Mouse (Mus musculus) thymus, postnatal 14 days (tissue): ENCODE measurements around the gene Btrc.
"Not testable (repeated sequence)": the region's sequence is repeated elsewhere in the genome, so short reads cannot be mapped to it uniquely, and the experiment has no call there.

Experiments
- DNase-seq: peaks from one replicate; pipeline ENCODE4 v3.0.0; 2021

Btrc gene

DNA sequence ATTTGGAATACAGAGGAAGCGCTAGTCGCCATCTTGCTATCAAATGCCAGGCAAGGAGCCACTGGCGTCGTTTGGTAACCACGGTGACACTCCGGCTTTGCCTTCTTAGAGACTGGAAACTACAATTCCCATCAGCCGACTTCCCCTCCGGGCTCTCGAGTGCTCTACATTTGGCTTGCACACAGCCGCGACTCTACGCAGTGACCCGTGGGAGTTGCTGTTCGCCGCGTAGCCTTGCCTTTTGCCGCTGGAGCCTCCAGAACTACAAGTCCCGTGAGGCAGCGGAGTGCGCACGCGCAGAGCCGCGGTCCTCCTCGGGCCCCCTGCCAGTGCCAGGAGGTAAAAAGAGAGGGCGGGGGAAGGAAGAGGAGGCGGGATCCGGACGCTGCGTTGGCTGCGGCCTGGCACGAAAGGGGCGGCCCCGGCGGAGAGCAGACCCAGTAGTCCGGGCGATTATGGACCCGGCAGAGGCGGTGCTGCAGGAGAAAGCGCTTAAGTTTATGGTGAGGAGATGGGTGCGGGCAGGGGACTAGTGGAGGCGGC, at the start of gene Btrc:
Gene Btrc (plus strand): TSS at position 351 of the 543 bp plus-strand sequence.
- peak; percentile 100 for DNase-seq

DNA sequence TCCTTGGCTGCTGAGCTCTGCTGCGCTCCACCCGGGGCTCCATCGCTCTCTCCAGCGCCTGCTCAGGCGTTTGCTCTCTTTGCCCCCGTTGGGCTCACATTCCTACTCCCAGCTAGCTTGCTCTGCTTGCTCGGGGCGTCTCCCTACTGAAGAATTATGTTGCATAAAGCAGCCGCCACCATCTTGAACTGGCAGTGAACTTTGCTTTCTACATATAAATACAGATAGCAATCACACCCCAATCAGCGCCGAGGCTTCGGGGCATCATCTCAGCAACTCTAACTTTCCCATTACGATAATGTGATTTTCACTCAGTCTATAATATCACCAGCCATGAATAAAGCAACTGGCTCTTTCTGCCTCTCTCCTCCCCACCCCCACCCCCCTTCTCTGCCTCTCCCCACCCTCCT, 46.1 kb upstream of the Btrc start:
- no peak for DNase-seq

DNA sequence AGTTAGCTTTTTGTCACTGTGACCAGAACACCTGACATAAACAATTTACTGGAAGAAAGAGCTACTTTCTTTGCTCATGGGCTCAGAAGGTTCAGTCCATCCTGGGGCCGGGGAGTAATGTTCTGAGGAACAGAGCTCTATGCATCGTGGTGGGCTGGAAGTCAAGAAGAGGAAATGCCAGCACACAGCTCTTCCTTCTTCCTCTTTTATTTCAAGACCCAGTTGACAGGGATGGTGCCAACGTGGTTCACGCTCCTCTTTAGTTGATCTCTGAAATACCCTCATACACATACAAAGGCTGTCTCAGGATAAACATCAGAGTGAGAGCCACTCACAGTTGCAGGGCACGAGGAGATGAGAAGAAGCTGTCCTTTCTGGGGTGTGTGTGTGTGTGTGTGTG, 42.5 kb upstream of the Btrc start:
- DNase-seq, result no peak

DNA sequence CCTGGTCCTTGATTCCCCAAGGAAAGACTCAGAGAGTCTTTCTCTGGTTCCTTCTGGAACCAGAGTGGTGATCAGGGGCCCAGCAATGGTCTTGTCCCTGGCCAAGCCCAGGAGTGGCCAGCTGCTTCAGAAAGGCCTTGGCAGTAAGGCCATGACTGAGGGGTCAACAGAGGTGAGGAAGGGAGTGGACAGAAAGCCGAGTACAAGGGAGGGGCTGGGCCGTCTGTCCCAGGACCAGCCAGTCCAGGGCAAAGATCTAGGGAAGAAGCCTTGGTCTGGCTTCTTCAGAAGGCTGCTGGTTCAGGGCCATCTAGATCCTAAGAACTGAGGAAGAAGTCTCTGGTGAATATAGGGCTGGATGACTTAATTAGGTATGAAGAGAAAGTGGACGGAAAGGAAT, 34.5 kb upstream of the Btrc start:
- DNase-seq, result no peak

DNA sequence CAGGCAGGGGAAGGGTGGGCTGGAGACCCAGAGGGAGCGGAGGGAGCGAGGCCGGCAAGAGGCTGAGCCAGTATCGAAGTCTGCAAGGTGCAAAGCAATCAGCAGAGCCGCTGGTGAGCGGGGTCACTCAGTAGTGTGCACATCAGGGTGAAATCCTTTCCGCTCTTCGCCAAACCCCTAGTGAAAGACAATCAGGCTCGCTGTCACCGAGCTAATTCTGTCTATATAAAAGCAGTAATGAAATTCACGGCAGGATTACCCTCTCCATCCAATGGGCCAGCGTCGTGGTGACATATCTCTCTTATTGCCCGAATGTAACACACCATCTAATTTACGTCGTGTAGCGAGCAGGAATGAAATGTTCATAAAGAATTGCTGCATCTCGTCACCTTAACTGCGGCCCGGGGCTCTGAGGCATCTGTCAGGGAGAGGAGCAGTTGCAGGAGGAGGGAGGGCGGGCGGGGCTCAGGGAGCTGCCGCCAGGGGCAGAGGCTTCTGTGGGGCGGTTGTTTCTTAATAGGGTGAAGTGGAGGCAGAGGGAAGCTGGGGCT, 33.7 kb upstream of the Btrc start:
- no peak for DNase-seq

DNA sequence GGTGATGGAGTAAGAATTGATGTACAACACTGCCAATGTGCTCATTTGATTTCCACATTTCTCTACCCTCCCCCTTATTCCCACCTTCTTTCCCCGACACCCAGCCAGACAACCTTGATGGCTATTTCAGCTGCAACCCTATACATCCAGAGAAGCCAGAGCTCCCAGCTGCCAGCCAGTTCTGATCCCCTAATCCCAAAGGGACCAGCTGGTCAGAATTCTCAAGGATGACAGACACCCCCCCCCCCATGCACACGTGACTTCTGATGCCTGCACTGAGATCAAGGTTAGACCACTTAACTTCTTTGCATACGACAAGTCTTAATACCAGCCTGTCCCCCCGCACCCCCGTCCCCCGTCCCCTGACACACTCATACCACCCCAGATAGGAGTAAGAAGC, 26.8 kb upstream of the Btrc start:
- no peak for DNase-seq

DNA sequence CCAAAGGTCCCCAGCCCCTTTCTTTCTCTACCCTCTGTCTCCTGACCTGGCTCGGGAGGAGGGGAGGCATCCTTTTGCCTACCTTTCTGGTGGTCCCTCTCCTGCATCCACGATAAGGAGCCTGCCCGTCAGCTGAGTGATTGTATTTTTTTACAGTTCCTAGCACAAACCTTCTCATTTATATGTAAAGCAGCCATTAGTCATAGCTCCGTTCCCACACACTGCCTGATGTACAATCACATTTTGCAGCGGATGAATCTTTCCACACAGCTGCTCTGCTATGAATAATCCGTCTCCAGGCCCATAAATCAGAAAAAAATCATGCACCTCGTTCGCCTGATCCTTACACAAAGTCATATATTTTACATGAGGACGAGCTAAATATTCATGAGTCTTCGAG, 25.4 kb upstream of the Btrc start:
- no peak for DNase-seq

DNA sequence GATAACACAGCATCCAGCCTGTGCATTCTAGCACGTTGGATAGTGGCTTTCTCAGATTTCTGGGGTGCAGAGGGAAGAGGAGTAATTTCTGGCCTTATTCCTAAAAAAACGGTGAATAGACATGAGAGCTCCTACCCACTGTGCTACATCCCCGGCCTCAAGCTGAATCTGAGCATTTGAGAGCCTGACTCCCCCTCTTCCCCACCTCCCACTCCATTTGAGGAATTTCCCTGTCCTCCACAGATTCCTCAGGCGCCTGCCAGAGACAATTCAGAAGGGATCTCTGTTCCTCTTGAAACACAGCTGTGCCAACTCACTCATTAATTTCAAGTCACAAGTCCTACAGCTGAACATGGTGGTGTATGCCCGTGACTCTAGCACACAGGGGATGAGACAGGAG, 19.6 kb upstream of the Btrc start:
- DNase-seq, result no peak

DNA sequence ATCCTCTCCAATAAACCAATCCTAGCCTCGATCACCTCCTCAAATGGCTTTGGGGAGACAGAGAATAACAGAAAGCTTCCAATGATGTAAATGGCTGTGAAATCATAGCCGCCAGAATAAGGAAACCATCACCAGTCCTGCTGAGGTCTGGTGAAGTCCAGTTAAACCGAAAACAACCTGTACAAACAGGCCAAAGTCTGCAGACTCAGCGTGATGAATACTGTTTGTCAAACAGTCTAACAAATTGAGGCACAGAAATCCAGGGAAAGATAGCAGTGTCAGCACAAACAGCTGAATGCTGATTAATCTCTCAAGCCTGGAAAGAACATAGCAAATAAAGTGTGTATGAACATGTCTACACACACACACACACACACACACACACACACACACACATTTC, 15.3 kb upstream of the Btrc start:
- no peak for DNase-seq

DNA sequence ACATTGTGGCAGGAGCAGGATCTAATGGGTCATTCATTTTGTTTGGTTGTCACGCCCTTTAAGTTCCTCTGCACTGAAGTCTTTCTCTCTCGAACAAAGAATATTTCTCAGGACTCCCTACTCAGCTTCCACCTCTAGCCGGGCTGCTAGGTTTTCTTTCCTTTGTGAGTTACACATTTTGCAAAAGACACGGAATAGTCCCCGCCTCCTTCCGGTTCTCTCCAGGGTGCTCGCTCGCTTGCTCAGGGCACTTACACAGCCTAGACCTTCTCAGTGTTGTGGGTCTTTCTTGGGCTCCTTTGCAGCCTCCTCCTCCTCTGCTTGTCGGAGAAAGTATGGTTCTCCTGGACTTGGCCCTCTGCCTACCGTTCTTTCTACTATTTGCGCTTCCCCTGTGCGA, 13.1 kb upstream of the Btrc start:
- peak; percentile 6 for DNase-seq

DNA sequence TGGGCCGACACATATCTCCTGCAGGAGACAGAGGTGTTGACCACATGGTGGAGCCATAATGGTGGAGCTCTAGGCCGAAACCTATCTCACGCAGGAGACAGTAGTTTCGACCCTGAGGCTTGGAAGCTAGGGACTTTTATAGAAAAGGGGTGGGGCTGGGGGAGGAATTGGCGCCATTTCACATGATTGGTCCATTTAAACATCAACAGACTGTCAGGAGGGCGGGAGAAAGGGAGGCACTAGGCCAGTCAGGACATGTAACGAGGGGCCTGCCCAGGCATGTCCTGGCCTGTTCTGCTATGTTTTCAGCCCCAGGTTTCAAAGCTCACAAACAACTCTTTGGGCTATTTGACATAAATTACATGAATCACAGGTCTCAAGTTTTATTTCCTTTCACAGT, 10.8 kb upstream of the Btrc start:
- DNase-seq, result not testable (repeated sequence)

DNA sequence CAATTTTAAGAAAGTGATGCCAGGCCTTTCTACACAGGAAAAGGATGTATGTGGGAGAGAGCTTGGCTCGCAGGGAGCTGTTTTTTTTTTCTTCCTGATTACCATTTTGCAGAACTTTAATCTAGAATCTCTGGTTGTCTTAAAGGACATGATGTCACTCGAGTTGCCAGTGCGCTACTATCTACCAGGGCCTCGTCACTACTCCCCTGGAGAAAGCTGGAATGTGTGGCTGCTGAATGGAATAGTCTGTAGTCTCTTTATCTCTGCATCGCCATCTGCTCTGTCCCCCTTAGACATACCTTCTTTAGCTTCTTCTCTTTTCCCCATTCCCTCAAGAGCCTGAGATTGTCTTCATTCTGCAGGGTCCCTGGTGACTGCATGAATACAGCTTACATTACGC, 7.9 kb upstream of the Btrc start:
- no peak for DNase-seq

DNA sequence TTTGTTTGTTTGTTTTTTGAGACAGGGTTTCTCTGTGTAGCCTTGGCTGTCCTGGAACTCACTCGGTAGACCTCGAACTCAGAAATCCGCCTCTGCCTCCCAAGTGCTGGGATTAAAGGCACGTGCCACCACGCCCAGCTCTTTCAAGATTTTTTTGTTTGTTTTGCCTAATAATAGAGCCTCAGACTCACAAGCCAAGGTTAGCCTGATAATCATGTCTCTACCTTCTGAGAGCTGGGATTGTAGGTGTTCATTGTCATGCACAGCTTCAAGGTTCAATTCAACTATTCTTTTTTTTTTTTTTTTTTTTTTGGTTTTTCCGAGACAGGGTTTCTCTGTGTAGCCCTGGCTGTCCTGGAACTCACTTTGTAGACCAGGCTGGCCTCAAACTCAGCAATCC, 6.7 kb upstream of the Btrc start:
- DNase-seq, result not testable (repeated sequence)

DNA sequence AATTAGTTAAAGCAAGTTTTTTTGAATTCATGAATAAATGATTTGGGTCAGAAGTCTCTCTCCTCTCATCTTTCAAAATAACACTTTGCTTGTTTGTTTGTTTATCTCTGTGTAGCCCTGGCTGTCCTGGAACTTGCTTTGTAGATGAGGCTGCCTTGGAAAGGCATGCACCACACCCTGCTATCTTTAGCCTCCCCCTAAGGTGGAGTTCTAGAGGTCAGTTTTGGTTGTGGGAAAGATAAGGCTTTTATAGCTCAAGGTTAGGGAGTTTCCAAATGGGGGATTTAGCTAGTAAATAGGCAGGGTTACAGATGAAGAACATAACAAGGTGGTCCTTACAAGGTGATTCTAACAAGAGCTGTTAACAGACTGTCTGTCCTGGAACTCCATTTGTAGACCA, 3.0 kb upstream of the Btrc start:
- no peak for DNase-seq

DNA sequence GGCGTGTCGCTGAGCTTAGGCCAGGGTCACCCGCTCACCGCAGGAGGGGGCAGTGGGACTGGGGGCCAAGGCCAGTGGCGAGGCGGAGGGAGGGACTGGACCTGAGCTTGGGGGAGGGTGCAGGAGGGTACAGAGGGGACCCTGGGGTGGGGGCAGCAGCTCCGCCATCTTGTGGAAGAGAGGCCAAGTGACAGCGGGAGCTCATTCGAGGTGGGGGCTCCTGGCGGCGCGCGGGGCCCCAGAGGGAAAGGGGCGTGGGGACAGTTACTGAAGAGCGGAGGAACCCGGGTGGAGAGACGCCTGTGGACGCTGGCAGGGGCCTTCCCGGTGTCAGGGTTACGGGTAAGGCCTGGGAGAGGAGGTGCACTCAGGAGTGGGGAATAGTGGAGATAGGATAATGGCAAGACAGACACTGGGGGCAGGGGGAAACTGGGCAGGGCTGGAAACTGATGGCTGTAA, 428 bp downstream of the Btrc start:
- DNase-seq, result no peak

DNA sequence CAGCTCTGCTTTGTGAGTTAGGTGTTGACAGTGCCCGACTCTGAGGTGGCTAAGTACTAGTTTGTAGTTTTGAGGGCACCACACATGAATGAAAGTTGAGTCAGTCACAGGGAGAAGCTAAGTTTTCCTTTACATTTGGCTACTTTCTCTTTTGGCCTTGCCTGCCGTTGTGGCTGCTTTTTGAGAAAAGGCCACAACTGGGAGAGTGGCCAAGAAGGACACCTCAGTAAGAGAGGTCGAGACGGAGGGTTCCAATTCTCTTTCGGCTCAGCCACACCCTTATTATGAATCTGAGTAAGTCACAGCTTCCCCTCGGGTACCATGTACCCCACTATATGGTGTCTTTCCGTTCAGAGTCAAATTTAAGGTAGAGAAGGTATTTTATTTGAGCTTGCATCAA, 3.1 kb downstream of the Btrc start:
- no peak for DNase-seq

DNA sequence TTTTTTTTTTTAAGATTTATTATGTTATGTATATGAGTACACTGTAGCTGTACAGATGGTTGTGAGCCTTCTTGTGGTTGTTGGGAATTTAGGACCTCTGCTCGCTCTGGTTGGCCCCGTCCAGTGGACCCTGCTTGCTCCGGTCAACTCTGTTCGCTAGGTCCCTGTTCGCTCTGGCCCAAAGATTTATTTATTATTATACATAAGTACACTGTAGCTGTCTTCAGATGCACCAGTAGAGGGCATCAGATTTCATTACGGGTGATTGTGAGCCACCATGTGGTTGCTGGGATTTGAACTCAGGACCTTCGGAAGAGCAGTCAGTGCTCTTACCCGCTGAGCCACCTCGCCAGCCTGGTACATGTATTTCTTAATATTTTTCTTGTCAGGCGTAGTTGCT, 21.3 kb downstream of the Btrc start:
- DNase-seq, result not testable (repeated sequence)

DNA sequence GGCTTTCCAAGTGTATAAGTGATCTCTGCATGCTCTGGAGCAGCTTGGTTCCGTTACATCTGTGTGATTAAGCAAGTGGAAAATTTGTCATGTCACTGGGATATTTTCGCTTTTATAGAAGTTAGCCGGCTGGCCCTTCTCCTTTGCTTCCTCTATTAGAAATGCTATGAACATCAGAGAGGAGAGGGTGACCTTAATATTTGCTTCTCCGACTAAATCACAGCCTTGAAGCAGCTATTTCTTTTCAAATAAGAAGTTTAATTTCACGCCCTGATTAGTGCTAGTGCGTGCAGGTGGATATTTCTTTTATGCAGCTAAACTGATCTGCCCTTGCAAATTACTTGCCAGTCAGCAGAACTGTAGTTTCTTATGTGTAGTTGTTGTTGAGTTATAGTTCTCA, 25.0 kb downstream of the Btrc start:
- DNase-seq, result no peak

DNA sequence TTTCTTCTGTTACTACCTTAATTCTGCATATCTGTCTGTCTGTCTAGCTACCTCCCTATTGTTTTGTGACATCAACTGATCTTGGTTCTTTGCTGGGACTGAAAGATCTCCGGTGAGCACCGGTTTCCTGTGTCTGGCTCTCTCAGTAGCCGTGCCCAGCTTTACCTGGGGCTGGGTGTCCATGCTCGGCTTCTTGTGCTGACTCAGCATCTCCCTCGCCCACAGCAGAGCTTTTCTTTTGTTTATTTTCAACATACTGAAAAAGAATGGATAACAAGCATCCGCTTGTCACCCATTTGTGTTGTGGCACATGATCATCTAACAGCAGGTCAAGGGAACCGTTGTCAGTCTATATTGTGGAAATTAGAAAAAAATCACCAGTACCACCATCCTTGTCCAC, 30.5 kb downstream of the Btrc start:
- DNase-seq, result no peak

DNA sequence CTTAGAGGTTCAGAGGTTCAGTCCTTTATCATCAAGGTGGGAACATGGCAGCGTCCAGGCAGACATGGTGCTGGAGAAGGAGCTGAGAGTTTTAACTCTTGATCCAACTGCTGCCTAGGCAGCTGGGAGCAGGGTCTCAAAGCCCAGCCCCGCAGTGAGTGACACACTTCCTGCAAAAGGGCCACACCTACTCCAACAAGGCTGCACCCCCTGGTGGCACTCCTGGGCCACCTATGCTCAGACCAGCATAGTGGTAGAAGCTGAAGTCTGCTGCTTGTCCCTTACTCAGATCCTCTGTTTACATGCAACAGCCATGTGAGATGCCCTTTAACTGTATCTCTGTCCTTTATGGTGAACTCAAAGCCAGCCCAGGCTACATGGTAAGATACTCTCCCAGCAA, 47.5 kb downstream of the Btrc start:
- peak; percentile 56 for DNase-seq

DNA sequence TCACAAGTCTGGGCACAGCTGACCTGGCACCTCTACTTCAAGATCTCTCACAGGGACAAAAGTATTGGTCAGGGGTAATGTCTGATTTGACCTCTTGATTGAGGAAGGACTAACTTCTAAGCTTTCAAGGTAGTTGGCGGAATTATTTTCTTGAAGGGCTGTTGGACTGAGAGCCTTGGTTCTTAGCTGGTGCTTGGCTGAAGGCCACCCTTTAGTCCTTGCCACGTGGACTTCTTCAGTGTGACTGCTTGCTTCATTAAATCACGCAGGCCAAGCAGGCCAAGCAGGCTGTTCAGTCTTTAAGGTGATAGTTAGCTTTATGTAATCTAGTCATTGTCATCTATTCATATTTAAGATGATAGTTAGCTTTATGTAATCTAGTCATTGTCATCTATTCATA, 49.2 kb downstream of the Btrc start:
- DNase-seq, result no peak

DNA sequence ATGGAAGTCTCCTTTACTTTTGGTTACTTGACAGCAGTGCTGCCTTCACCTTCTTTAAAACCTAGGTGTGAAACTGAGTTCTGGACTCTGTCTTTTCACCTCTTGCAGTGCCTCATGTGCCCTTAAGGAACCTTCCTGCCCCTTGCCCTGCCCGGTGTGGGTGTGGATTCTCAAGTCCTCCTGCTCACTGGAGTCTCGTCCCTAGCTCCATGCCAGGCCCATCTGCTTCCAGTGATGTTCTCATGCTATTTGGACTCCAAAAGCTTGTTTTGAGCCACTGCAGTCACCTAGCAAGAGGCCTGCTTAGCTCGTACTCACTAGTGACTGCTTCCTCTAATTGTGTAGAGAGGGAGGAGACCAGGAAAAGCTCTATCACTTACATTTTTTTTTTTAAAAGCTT, 50.4 kb downstream of the Btrc start:
- no peak for DNase-seq

DNA sequence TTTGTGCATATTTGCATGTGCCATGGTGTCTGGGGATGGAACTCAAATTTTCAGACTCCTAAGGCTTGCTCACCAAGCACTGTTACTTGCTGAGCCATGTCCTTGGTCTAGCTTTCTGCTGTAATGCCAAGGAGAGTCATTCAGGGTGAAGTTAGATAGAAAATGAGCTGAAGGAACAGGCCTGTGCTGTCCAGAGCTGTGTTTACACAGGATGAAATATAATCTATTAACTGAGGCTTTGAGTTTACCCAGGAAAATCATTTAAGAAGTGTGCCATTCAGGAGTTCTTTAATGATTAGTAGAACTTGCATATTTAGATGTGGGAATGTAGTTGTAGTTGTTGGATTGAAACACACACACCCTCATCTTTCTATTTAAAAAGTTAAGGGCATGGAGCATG, 54.1 kb downstream of the Btrc start:
- DNase-seq, result no peak

DNA sequence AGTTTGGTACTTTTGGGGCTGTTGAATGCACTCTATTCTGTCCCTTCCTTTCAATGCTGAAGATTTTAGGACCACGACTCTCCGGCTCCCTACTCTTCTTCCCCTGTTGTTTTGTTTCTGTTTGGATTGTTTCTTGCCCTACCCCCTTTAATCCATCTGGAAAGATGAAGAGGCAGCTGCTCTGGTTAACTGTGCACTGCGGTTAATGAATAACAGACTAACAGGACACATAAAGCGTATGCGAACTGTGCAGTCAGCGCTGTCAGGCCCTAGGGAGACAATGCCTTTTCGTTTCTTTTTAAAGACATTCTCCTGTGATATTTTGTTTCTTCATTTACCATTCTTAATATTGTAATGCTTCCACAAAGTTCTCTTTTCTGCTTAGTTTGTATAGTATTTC, 58.7 kb downstream of the Btrc start:
- DNase-seq, result no peak

DNA sequence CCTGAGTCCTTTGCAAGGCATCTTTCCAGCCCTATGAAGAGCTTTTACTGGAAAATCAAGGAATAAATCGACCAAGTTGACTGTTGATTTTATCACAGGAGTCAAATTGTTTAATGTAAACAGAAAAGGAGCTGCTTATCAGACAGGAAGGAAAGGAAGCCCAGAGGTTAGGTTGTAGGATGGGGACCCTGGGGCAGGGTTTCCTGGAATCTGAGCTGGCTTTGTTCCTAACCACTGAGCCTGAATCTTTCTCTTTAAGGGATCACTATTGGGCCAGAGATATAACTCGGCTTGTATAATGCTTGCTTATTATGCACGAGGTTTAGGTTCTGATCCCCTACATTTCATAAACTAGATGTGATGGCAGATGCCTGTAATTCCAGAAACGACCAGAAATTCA, 64.6 kb downstream of the Btrc start:
- DNase-seq, result no peak
